Mouse (Mus musculus): ENCODE results near the gene Syp.

DNA sequence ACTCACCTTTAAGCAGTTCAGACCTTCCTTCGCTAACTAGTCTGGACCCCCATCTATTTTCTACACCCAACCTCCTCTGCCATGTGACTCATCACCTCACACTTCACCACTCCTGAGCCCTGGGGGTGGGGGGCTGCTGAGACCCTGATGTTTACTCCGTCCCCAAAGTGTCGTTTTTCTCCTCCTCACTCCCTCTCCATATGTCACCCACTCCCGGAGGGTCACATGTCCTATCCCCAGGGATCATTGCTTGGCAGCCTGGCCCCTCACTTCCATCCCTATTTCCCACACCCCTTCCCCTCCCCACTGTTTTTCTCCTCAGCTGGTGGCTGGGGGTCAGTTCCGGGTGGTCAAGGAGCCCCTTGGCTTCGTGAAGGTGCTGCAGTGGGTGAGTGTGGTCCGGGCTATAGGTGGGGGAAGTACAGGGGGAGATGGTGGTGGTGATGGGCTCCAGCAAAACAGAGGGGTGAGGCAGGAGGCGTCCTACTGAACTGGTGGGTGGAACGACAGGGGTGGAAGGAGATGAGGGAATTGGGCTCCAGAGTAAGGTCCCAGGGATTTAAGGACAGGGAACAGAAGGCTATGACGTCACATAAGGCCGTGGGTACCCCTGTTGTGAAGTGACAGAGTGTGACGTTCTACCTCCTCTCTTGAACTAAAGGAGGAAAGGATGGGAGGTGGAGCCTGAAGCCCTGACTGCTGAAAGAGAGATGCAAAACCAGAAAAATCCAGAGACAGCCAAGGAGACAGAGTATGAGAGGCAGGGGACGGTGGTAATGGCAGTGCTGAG lies 1.5 kb downstream of the Syp start:
- TF ChIP-seq POLR2A (IDR thresholded peaks at IDR 0.05; ENCODE audit: extremely low read depth, insufficient read depth, low read length) (no peak), CTCF (IDR thresholded peaks at IDR 0.05; ENCODE audit: extremely low read depth, insufficient read depth, low read length) (no peak)
